Mouse (Mus musculus) lung, postnatal 4 days (tissue): ENCODE data around the gene Uhrf1bp1l.
A peak's percentile ranks its signal among the peaks of the same experiment; 100 is the strongest.
"Not testable (repeated sequence)": the region's sequence is repeated elsewhere in the genome, so short reads cannot be mapped to it uniquely, and the experiment has no call there.

ENCODE experiments used
- DNase-seq, 2 experiments: peaks; one replicate each; pipeline ENCODE4 v3.0.0; 2021

Gene Uhrf1bp1l

DNA sequence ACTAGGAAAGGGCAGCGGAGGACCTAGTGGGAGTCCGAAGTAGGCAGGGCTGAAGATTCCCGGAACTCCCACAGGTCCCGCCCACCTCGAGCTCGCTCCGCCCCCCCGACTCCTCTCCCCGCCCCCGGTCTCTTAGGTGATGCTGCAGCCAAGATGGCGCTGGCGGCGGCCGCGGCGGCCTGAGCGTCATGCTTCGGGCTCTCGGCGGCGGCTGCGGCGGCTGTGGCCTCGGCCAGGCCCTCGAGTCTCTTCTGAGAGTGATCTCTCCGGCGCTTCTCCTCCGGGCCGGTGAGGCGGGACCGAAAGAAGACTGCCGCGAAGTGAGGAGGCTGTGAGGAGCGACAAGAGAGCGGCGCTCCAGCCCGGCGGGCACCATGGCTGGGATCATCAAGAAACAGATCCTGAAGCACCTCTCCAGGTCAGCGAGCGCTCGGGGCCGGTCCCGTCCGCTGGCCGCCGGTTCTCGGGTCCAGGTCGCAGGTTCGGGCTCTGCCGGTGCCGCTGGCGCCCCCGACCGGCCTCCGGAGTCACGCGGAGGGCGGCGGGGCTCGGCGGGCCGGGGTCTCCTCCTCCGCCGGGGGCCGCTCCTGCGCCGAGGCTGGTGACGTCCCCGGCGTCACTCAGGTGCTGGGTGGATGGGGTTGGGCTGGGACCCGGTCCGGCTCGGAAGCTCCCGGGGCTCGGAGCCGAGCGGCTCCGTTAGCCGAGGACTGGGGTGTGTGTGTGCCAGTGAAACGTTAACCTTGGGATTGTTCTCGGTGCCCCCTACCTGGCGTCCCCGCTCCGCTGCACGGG lies at the start of gene Uhrf1bp1l:
Gene Uhrf1bp1l, plus strand, starts transcription at position 121 of the 795 bp plus-strand sequence.
- peak; percentile 93 to 94 for DNase-seq

DNA sequence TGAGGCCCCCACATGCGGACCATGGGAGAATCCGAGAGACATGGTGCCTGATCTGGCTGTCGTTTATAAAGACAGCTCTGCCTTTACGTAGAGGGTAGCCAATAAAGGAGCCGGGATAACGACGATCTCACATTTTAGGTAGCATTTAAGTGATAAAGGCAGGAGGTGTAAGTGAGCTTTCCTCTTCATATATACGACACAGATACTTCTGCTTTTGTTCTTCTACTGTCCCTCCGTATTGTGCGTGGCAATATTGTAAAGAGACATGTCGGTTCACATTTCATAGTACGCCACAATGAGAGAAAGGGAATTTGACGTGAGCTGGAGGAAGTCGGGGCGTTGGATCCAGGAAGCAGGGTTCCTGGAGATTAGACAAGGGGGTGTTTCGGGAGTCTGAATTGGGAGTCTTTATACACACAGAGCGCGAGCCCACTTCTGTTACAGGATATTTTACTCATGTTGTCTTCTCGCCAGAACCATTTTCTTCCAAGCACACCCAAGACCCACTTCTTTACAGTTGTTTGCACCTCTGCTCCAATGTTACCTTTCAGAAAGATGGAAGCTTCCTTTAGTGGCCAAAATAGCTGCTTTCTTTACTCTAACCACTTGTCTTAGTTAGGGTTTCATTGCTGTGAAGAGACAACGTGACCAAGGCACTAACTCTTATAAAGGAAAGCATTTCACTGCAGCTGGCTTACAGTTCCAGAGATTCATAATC lies 49.4 kb upstream of the Uhrf1bp1l start:
- DNase-seq = no peak

DNA sequence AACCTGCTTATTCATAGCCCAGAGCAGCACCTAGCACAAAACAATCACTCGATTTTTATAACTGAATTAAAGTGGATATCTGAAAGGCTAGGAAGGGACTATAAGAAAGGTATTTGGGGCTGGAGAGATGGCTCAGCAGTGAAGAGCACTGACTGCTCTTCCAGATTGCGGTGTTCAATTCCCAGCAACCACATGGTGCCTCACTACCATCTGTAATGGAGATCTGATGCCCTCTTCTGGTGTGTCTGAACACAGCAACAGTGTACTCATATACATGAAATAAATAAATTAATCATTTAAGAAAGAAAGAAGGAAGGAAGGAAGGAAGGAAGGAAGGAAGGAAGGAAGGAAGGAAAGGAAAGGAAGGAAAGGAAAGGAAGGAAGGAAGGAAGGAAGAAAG lies 48.5 kb upstream of the Uhrf1bp1l start:
- DNase-seq = not testable (repeated sequence)

DNA sequence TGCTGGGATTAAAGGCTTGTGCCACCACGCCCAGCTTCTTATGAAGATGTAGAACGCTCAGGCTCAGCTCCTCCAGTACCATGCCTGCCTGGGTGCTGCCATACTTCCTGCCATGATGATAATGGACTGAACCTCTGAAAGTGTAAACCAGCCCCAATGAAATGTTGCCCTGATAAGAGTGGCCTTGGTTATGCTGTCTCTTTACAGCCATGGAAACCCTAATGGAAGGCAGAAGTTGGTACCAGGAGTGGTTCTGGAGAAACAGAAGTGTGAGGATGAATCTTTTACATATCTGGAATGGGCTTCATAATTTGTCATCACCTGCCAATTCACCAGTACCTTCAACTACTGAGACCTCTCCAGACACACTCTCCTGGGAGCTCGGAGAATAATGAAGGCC lies 46.8 kb upstream of the Uhrf1bp1l start:
- DNase-seq = no peak

DNA sequence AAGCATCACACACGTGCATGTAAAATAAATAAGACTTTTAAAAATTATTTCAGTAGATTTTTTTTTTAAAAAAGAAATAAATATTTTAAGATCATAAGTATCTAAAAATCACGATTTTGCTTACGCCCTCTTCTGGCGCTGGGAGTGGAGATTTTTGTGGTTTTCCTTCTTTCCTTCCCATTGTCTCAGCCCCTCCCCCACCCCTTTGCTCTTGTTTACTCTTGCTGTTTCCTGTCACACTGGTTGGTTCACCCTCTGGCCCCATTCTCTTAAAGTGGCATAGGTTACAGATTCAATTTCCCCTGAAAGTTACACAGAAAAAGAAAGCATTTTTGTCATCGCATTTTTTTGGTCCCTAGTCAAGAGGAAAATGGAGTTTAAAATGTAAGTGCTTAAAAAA lies 41.7 kb upstream of the Uhrf1bp1l start:
- DNase-seq = peak in 1 of 2 experiments; percentile 32

DNA sequence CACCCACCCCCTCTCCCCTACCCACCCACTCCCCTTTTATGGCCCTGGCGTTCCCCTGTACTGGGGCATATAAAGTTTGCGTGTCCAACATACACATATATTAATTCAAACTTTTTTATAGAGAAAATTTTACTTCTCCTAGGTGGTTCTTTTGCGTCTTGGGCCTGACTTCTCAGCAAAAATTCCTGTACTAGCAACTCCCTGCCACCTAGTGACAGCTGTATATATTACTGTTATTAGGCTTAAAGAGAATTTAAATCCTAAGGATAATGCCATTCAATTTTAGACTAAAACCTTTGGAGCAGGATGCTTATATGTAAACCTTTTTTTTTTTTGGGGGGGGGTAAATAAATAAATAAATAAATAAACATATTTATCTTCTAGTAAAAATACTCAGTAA lies 37.4 kb upstream of the Uhrf1bp1l start:
- DNase-seq = no peak

DNA sequence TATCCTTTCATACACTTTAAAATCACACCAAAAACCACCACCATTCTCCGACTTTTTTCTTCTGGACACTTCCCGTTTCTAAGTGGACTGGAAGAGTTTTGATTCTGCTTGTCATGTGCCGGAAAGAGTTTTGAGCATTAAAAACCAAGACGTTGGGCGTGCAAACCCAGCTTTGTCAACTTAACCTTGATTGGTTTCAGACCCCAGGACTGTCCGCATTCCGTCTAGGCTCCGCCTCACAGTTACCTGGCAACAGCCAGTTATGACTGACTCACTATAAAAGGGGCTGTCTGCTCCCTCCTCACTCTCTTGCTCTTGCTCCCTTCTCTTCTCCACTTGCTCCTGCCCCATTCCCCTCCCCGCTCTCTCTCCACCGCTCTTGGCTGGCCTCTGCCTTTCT lies 36.1 kb upstream of the Uhrf1bp1l start:
- peak; percentile 17 to 37 for DNase-seq

DNA sequence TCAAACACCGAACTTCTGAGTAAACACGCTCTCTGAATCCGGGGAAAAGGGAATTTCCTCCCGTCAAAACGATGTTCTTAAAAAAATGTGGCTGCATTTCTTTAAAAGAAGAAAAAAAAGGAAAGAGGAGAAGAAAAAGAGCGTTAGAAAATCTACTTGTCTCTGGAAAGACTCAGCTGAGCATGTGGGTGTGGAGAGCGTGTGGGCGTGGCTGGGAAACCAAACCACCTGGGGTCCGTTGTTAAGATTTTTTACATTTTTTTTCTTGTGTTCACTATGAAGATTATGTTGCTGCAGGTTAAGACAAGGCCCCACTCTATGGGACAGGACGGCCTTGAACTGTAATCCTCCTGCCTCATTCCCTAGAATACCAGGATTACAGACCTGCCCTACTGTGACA lies 29.9 kb upstream of the Uhrf1bp1l start:
- DNase-seq = no peak

DNA sequence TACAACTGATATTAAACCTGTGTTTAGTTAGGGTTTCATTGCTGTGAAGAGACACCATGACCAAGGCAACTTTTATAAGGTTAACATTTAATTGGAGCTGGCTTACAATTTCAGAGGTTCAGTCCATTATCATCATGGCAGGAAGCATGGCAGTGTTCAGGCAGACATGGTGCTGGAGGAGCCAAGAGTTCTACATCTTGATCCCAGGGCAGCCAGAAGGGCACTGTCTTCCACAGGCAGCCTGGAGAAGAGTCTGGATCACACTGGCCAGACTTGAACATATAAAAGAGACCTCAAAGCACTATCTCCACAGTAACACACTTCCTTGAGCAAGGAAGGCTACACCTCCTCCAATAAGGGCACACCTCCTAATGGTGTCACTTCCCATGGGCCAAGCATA lies 24.5 kb upstream of the Uhrf1bp1l start:
- no peak for DNase-seq

DNA sequence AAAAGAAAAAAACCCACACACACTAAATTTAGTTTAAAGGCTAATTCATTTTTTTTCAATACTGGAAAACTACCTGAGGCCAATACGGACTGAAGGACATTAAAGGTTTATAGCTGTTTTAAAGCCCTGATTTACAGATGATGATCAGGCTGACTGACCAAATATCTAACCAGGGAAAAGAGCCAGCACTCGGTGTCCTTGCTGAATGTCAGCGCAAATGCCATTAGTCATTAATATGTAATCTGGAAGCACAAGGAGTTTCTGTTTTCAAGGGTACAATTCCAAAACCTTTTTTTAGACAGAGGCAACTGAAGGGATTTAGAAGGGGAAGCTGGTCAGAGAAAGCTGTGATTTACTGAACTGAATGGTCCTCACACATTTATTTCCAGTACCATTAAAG lies 24.0 kb upstream of the Uhrf1bp1l start:
- no peak for DNase-seq

DNA sequence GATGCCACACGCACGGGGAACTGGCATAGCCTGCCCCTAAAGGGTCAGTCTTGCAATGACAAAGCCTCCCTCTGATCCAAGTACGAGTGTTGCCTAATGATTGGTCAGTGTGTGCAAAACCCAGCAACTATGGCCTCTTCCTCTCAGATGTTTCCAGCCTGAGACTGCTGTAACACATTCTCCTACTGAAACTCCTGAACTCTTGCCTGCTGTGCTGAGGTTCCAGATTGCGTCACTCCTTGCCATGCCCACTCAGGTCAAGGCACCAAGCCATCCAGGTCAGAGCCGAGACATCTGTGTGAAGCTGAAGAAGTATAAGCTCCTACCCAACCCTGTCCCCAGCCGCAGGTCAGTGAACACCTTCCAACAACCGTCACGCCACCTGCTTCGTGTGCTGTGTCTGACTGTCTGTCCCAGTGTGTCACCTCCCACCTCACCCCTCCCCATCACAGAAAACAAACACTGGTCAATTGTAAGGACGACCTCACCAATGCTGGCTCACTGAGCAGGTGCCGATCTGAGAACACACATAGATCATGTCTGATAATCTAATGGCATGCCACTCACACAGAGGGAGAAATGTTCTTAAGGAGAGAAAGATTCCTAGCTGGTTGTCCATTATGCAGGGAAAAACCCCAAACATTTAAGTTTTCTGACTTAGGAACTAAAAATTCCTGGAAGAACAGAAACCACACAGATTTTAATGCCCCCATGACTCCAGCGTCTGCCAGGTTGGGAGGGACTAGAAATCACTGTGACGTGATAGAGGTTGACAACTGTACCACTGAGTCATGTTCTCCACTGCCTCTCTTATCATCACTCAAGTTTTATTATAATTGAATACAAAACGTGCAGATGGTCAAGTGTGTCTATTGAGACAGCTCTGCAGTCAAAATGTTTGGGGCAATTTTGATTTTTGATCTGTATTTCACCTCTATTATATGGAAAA lies 22.3 kb upstream of the Uhrf1bp1l start:
- no peak for DNase-seq

DNA sequence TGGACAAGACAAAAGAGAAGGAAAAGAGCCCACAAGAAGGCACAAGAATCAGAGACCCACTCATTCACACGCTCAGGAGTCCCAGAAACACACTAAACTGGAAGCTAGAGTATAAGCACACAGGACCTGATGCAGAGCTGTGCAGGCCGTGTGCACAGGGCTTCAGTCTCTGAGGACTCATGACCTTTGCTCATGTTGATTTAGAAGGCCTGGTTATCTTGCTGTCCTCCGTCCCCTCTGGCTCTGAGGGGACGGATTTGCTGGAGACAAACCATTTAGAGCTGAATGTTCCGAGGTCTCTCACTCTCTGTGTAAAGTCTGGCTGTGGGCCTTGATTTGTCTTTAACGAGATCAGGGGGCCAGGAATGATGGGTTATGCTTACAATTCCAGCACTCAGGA lies 14.4 kb upstream of the Uhrf1bp1l start:
- DNase-seq = no peak

DNA sequence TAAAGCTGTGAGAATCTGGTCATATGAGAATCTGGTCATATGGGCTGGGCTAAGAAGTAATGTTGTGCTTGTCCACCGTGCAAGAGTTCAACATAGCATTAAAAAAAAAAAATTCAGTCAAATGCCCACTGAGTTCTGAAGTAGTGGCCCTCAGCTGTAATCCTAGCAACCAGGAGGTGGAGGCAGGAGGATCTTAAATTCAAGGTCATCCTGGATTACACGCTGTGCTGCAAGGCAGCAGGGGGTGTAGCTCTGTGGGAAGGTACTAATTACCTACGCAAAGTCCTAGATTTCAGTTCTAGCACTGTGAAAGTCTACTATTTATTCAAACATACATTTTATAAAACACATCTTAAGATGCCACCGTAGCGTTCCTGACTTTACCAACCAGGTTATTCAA lies 13.4 kb upstream of the Uhrf1bp1l start:
- no peak for DNase-seq

DNA sequence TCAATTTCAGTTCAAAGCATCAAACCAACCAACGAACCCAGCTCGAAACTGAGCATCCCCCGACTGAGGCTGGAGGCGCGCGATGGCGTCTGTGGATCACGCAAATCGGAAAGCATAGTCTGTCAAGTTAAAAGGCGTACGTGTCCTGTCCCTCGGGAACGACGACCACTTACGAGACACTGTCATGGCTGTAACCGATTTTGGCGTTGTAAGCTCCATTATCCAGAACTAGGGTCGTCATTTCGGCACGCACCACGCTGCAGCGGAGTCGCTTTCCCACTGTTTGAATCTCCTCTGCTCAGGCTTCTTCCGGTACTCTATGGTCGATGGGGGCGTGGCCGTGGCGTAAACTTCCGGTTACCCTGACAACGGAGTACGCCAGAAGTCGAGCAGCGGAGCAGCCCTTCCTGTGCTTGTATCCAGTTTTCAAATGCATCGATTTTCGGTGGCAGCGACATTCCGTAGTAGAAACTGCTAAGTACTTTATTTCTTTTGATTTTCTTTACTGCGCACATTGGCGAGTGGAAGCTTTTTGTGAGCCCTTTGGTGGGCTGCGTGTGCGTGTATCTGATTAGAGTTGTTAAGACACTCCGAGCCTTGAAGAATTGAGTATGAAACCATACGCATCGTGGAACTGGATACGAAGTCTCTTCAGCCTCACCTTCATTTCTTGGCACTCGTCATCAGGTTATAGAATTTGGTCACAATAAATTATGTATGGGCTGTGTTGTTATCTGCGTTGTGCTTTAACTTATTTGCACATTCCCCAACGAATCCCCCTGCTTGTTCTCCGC lies 12.6 kb upstream of the Uhrf1bp1l start, which contains the start of gene Actr6:
Gene Actr6, minus strand, starts transcription at position 295 of the 794 bp plus-strand sequence.
- peak; percentile 94 for DNase-seq

DNA sequence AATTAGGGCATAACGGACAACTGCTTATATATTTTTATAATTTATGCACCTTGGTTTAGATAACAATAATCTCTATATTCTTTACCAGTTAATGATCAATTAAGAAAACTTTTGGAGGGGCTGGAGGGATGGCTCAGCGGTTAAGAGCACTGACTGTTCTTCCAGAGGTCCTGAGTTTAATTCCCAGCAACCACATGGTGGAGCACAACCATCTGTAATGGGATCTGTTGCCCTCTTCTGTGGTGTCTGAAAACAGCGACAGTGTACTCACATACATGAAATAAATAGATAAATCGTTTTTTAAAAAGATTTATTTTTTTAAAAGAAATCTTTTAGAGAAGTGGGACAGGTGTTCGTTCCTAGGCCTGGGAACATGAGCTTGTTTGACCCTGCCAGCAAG lies 7.7 kb upstream of the Uhrf1bp1l start:
- no peak for DNase-seq

DNA sequence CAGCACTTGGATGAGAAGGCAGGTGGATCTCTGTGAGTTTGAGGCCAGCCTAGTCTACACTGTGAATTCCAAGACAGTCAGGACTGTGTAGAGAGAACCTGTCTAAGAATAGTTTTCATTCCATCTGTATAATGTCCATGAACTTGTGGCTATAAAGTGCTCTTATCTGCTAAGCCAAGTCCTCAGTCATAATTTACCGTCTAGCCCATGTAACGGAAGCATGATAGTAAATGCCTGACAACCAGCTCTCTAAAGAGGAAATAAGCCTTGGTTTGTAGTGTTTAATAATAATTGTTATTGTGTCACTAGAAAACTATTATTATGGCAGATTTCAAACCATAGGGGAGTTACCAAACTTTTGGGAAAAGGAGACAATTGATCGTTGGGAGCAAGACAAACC lies 6.9 kb upstream of the Uhrf1bp1l start:
- DNase-seq = no peak

DNA sequence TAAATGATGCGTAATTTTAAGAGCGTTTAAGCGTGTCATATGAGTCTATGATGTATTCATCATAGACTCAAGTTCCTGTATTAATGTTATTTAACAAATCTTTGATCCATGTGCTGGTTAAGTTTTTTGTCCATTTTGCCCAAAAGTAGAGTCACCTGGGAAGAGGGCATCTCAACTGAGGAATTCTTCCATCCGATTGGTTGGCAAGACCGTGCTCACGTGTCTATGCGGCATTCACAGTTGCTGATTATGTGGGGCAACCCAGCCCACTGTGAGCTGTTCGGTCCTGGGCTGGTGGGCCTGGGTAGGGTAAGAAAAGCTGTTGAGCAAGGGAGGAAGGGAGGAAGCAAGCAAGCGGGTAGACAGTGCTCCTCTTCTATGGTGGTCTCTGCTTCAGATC lies 6.4 kb upstream of the Uhrf1bp1l start:
- no peak for DNase-seq

DNA sequence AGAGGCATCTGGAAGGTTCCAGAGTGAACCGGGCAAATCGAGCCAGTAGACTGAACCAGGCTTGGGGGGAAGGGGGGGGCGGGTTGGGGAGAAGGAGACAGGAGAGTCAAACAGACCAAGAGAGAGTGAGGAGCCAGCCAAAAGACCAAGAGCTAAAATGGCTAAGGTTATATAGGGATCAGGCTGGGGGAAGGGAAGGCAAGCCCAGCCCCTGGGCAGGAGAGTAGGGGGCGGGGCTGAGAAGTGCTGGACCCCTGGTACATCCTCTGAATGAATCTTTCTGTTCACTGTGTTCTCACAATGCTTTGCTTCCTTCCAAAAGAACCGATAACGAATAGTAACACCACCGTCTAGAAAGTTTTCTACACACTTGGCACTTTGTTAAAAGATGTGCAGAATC lies 5.1 kb upstream of the Uhrf1bp1l start:
- no peak for DNase-seq

DNA sequence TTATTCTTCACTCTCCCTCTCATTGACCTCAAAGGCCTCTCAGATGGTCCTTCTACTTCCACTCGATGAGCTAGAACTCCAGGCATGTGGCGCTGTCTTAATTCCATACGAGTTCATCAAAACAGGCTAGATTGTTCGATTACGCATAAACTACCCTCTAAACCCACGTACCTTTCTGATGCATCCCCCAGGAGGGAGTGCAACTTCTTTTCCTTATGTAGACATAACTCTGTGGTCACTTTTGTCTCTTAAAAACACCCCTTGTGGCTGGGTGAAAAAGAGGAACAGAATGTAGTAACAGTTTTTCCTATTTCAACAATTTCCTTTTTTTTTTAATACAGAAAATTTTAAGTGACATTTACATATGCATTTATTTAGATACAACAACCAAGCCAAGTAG lies 3.8 kb upstream of the Uhrf1bp1l start:
- DNase-seq = no peak

DNA sequence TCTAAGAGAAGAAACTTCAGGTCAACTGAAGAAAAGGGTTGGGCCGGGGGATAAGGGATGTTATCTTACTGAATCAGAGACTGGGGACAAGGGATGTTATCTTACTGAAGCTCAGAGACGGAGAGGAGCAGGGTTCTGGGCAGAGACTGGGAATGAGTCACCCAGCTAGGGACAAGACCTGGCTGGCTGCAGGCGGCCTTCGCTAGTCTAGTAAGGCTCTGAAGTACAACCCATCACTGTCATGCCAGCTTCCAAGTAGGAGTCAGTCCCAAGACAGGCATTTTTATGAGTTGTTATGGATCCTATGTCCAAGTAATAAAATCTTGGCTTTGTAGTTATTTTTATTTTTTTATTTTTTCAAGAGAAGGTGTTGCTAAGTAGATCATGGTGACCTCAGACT lies 1.5 kb upstream of the Uhrf1bp1l start:
- DNase-seq = no peak

DNA sequence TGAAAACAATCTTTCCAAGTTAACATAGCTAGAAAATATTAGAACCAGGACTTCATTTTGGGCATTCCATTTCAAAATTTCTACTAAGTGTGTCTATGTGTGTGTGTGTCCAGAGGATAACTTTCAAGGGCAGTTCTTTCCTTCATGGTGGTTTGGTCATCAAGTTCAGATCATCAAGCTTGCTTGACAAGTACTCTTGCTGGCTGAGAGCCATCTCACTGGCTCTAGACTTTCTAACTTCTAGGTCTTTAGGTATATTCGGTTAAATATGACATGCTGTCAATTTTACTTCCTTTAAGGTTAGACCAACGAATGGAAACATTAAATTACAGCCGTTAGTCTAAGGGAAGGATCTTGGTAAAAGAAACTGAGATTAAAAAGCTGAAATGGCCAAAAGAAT lies 450 bp upstream of the Uhrf1bp1l start:
- no peak for DNase-seq

DNA sequence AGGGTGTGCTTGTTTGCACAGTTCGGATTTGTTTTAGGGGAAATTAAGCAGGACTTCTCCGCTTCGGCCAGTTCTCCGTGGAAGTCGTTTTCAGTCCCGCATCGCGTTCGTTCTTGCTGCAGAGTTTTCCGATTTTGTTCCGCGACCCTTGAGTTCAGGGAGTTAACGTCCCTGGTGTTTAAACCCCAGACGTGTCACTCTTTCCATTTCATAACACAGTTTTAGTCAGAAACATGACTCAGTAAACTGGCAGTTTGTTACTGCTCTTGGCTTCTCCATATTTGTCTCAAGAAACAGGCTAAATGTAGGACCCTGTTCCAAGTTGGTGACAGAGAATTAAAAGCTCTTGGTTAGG lies 852 bp downstream of the Uhrf1bp1l start:
- no peak for DNase-seq

DNA sequence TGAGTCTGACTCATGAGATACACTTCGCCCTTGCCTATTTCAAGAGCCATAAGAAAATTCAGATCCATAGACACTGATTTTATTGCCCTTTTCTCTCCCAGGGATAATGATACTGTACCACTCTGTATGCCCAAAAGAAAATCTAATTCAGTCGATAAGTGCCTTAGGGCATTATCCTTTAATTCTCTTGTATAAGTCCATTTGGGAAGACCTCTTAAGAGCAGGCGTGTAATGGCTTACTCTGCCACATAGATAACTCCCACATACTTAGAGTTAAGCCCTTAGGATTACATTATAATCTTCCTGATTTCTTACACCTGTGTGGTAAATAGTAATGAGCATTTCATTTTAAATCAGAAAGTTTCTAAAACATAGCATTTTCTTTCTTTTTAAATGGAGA lies 1.8 kb downstream of the Uhrf1bp1l start:
- DNase-seq = no peak
